Mouse (Mus musculus): ENCODE results near the gene Itga6. TPM values are rescaled to one million over a fixed set of nuclear protein-coding genes. Genes with fewer than 3 reads are reported as not detected.
"Not testable (repeated sequence)": the region's sequence is repeated elsewhere in the genome, so short reads cannot be mapped to it uniquely, and the experiment has no call there.

Itga6 gene
- polyA plus RNA-seq, 1 experiment from 2014 or later = 32.1 TPM

GRCm38 (mm10) chr2:71898335-71898856, 153.0 kb downstream of the Itga6 start:
- Histone ChIP-seq H3K4me1 (replicated peaks; ENCODE audit: control insufficient read depth, insufficient read depth, low read length) (no peaks in the 10 kb centered on the region), H3K27ac (ENCODE audit: low read depth, low read length) (no peak overlapping the region), H3K4me3 (ENCODE audit: low read depth, low read length) (no peak overlapping the region), H3K9ac (ENCODE audit: low read depth, low read length) (no peak overlapping the region), H3K27me3 (replicated peaks; ENCODE audit: control insufficient read depth, insufficient read depth, low read length) (no peaks in the 10 kb centered on the region), H3K36me3 (ENCODE audit: control insufficient read depth, insufficient read depth) (peaks cover 29% of the 10 kb centered on the region), H3K9me3 (ENCODE audit: control insufficient read depth) (no peaks in the 10 kb centered on the region), H3K4me2 (replicated peaks; ENCODE audit: low read depth) (no peak overlapping the region)
- ATAC-seq = no peak
- WGBS = 50% methylated on average over 8 of the region's 8 CpGs
- peak; percentile 83 for TF ChIP-seq CTCF (IDR thresholded peaks at IDR 0.05; ENCODE audit: low read depth)

GRCm38 (mm10) chr2:71899886-71900285, 154.5 kb downstream of the Itga6 start:
- WGBS = 86% methylated on average over 15 of the region's 15 CpGs
- Histone ChIP-seq H3K4me3 (ENCODE audit: low read depth, low read length) (no peak overlapping the region), H3K27me3 (replicated peaks; ENCODE audit: control insufficient read depth, insufficient read depth, low read length) (no peaks in the 10 kb centered on the region), H3K9me3 (ENCODE audit: control insufficient read depth) (no peaks in the 10 kb centered on the region), H3K4me1 (replicated peaks; ENCODE audit: control insufficient read depth, insufficient read depth, low read length) (no peaks in the 10 kb centered on the region), H3K27ac (ENCODE audit: low read depth, low read length) (no peak overlapping the region), H3K36me3 (ENCODE audit: control insufficient read depth, insufficient read depth) (peaks cover 23% of the 10 kb centered on the region), H3K9ac (ENCODE audit: low read depth, low read length) (no peak overlapping the region), H3K4me2 (replicated peaks; ENCODE audit: low read depth) (no peak overlapping the region)
- TF ChIP-seq CTCF (IDR thresholded peaks at IDR 0.05; ENCODE audit: low read depth) = no peak
- no peak for ATAC-seq

GRCm38 (mm10) chr2:71905154-71905553, 159.7 kb downstream of the Itga6 start:
- no peak for ATAC-seq
- Histone ChIP-seq H3K36me3 (ENCODE audit: control insufficient read depth, insufficient read depth) (peaks cover 8% of the 10 kb centered on the region), H3K4me2 (replicated peaks; ENCODE audit: low read depth) (no peak overlapping the region), H3K27ac (ENCODE audit: low read depth, low read length) (no peak overlapping the region), H3K9me3 (ENCODE audit: control insufficient read depth) (no peaks in the 10 kb centered on the region), H3K9ac (ENCODE audit: low read depth, low read length) (no peak overlapping the region), H3K4me3 (ENCODE audit: low read depth, low read length) (no peak overlapping the region), H3K4me1 (replicated peaks; ENCODE audit: control insufficient read depth, insufficient read depth, low read length) (no peaks in the 10 kb centered on the region), H3K27me3 (replicated peaks; ENCODE audit: control insufficient read depth, insufficient read depth, low read length) (no peaks in the 10 kb centered on the region)
- TF ChIP-seq CTCF (IDR thresholded peaks at IDR 0.05; ENCODE audit: low read depth) = no peak
- 84% methylated on average over 7 of the region's 7 CpGs for WGBS

DNA sequence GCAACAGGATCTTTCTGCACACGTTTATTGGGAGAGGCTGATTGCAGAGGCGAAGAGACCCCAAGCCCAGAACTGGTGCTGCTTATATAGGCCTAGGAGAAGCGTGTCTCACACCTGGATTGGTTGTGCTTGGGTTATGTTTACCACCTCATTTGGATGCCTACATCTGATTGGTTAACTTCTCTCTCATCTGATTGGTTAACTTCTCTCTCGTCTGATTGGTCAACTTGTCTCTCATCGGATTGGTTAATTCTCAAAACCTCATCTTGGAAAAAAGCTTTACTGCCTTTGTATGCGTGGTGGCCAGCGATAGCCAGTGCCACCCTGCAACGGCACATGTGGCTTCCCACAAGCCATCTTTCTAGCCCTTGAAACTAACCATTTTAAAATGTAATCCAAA, 160.9 kb downstream of the Itga6 start:
- H3K9me3 ChIP-seq (ENCODE audit: control insufficient read depth); ATAC-seq: not testable (repeated sequence)
- WGBS = 92% methylated on average over 8 of the region's 8 CpGs

More for the DNA sequence above, 160.9 kb downstream of the Itga6 start:
- H3K36me3 ChIP-seq (ENCODE audit: control insufficient read depth, insufficient read depth); H3K4me1 ChIP-seq (replicated peaks; ENCODE audit: control insufficient read depth, insufficient read depth, low read length); H3K4me2 ChIP-seq (replicated peaks; ENCODE audit: low read depth); H3K9ac ChIP-seq (ENCODE audit: low read depth, low read length); H3K27ac ChIP-seq (ENCODE audit: low read depth, low read length); H3K27me3 ChIP-seq (replicated peaks; ENCODE audit: control insufficient read depth, insufficient read depth, low read length); H3K4me3 ChIP-seq (ENCODE audit: low read depth, low read length): not testable (repeated sequence)

Other genes with a start within 250 kb of the Itga6 start
- gene Dlx1, start 217.5 kb upstream of the Itga6 start, polyA plus RNA-seq (2015; fragmentation: Nextera tagmentation; extraction: Ambion mirVana) = 1.5 and 1.8 TPM in 2 replicates
- gene Dlx2, start 198.9 kb upstream of the Itga6 start, polyA plus RNA-seq (2015; fragmentation: Nextera tagmentation; extraction: Ambion mirVana) = 1.0 and 1.3 TPM in 2 replicates
- 14.3 and 16.4 TPM in 2 replicates for gene Pdk1, start 127.6 kb downstream of the Itga6 start, polyA plus RNA-seq (2015; fragmentation: Nextera tagmentation; extraction: Ambion mirVana)
- 2.7 and 3.4 TPM in 2 replicates for gene Rapgef4, start 235.6 kb downstream of the Itga6 start, polyA plus RNA-seq (2015; fragmentation: Nextera tagmentation; extraction: Ambion mirVana)

Measured in intestine, postnatal 0 days (tissue).